19 mouse cellular contexts compared by ENCODE assay signal in genomic region chr5:58740759-58741158, GRCm38 (mm10).
DNase-seq lines count a peak whose midpoint lies in the region; ATAC-seq lines count a peak whose summit lies in the region.
"Had no signal": no experiment of that assay in that cellular context is flagged by ENCODE, and none has a peak within 500 bp of the region (broad histone marks: within the 10 kb centered on the region; RNA-seq: fewer than 3 reads in every experiment).

No protein-coding gene starts in this region.

- no peak overlapping the region for H3K27ac ChIP-seq in forebrain, embryonic 12.5 days
- no peak overlapping the region for H3K27ac ChIP-seq in forebrain, embryonic 10.5 days
- H3K27ac ChIP-seq in forebrain, embryonic 14.5 days (ENCODE audit: low read depth, low read length): no peak overlapping the region
- H3K27ac ChIP-seq in kidney, embryonic 16.5 days (ENCODE audit: low read length): no peak overlapping the region
- H3K27ac ChIP-seq: embryonic facial prominence, embryonic 10.5 days; heart, adult 2 months; heart, embryonic 15.5 days; hindbrain, embryonic 14.5 days had no signal

- peak; percentile 41; the same call in 1 of the 2 replicates for ATAC-seq in forebrain, embryonic 12.5 days (ENCODE audit: low FRiP score)
- ATAC-seq in forebrain, embryonic 14.5 days: peak; percentile 89
- no peak for ATAC-seq in kidney, embryonic 16.5 days (ENCODE audit: low FRiP score, low TSS enrichment)
- ATAC-seq: activated CD4-positive, CD25-positive, alpha-beta regulatory T cell, adult 4 months; Patski had no signal

- no peak overlapping the region for H3K4me2 ChIP-seq in forebrain, embryonic 12.5 days
- H3K4me2 ChIP-seq in forebrain, embryonic 14.5 days (ENCODE audit: low read length): no peak overlapping the region
- H3K4me2 ChIP-seq in kidney, embryonic 16.5 days (replicated peaks; ENCODE audit: low read depth, low read length): no peak overlapping the region
- H3K4me2 ChIP-seq: heart, embryonic 11.5 days; heart, embryonic 15.5 days; hindbrain, embryonic 14.5 days had no signal

- WGBS in forebrain, embryonic 12.5 days: 61% methylated on average over 1 of the region's 1 CpGs
- 69% methylated on average over 1 of the region's 1 CpGs for WGBS in forebrain, embryonic 10.5 days
- 37% methylated on average over 1 of the region's 1 CpGs for WGBS in forebrain, embryonic 14.5 days
- 64% methylated on average over 1 of the region's 1 CpGs for WGBS in kidney, embryonic 16.5 days

- no peaks in the 10 kb centered on the region for H3K27me3 ChIP-seq in forebrain, embryonic 12.5 days
- H3K27me3 ChIP-seq in forebrain, embryonic 10.5 days (ENCODE audit: poor library complexity, severe bottlenecking): no peaks in the 10 kb centered on the region
- H3K27me3 ChIP-seq in forebrain, embryonic 14.5 days (replicated peaks; ENCODE audit: control insufficient read depth, insufficient read depth, low read length): no peaks in the 10 kb centered on the region
- no peaks in the 10 kb centered on the region for H3K27me3 ChIP-seq in kidney, embryonic 16.5 days (ENCODE audit: insufficient read depth, low read length)
- H3K27me3 ChIP-seq: heart, embryonic 15.5 days had no signal

- no peak overlapping the region for H3K9ac ChIP-seq in forebrain, embryonic 12.5 days
- no peak overlapping the region for H3K9ac ChIP-seq in forebrain, embryonic 14.5 days (ENCODE audit: low read length)
- H3K9ac ChIP-seq in kidney, embryonic 16.5 days (replicated peaks; ENCODE audit: low read length): no peak overlapping the region
- H3K9ac ChIP-seq: heart, embryonic 15.5 days; hindbrain, embryonic 14.5 days had no signal

- no peaks in the 10 kb centered on the region for H3K4me1 ChIP-seq in forebrain, embryonic 12.5 days
- no peaks in the 10 kb centered on the region for H3K4me1 ChIP-seq in forebrain, embryonic 10.5 days
- 0 out of 2 replicates have a peak, but pooled peaks cover 2% of the 10 kb centered on the region for H3K4me1 ChIP-seq in forebrain, embryonic 14.5 days (ENCODE audit: control insufficient read depth, insufficient read depth, low read length)
- H3K4me1 ChIP-seq in kidney, embryonic 16.5 days (ENCODE audit: insufficient read depth, low read length): no peaks in the 10 kb centered on the region
- H3K4me1 ChIP-seq: embryonic facial prominence, embryonic 10.5 days; heart, embryonic 15.5 days had no signal

- no peak overlapping the region for H3K4me3 ChIP-seq in forebrain, embryonic 12.5 days (replicated peaks)
- H3K4me3 ChIP-seq in forebrain, embryonic 10.5 days: no peak overlapping the region
- H3K4me3 ChIP-seq in forebrain, embryonic 14.5 days (ENCODE audit: low read depth, low read length): no peak overlapping the region
- no peak overlapping the region for H3K4me3 ChIP-seq in kidney, embryonic 16.5 days (ENCODE audit: low read length)
- H3K4me3 ChIP-seq: embryonic facial prominence, embryonic 10.5 days; heart, adult 2 months; heart, embryonic 15.5 days had no signal

- DNase-seq in forebrain, embryonic 10.5 days (ENCODE audit: extremely low spot score, low spot score): no peak
- peak; percentile 62 for DNase-seq in Muller cell, postnatal 12 days (ENCODE audit: inconsistent ontology term)
- peak; percentile 83 for DNase-seq in forebrain, embryonic 14.5 days (ENCODE audit: low spot score)
- DNase-seq in retina, postnatal 1 day: peak; percentile 57
- DNase-seq in yolk sac, embryonic 10.5 days (ENCODE audit: low spot score): no peak
- DNase-seq: adrenal gland, postnatal 14 days; cerebellum, adult 18-20 months; cerebellum, adult 9-11 months; gastrocnemius, postnatal 14 days; heart, adult 2 months; heart, postnatal 14 days had no signal

- H3K36me3 ChIP-seq in forebrain, embryonic 12.5 days (replicated peaks): no peaks in the 10 kb centered on the region
- H3K36me3 ChIP-seq in forebrain, embryonic 10.5 days (replicated peaks): no peaks in the 10 kb centered on the region
- no peaks in the 10 kb centered on the region for H3K36me3 ChIP-seq in forebrain, embryonic 14.5 days (ENCODE audit: control insufficient read depth, insufficient read depth, low read length)
- H3K36me3 ChIP-seq in kidney, embryonic 16.5 days (ENCODE audit: insufficient read depth, low read length): no peaks in the 10 kb centered on the region
- H3K36me3 ChIP-seq: embryonic facial prominence, embryonic 10.5 days; heart, embryonic 15.5 days had no signal

- no peaks in the 10 kb centered on the region for H3K9me3 ChIP-seq in forebrain, embryonic 12.5 days
- H3K9me3 ChIP-seq in forebrain, embryonic 10.5 days: no peaks in the 10 kb centered on the region
- H3K9me3 ChIP-seq in forebrain, embryonic 14.5 days (replicated peaks; ENCODE audit: control insufficient read depth, low read length): no peaks in the 10 kb centered on the region
- no peaks in the 10 kb centered on the region for H3K9me3 ChIP-seq in kidney, embryonic 16.5 days (ENCODE audit: low read length)
- H3K9me3 ChIP-seq: embryonic facial prominence, embryonic 10.5 days; heart, embryonic 15.5 days had no signal

Comparison
In these comparisons a context has a peak if more than half of its experiments do, and no peak if none do; other contexts are left out.
1. DNase-seq: peak in Muller cell, postnatal 12 days (single experiment), forebrain, embryonic 14.5 days (single experiment) and retina, postnatal 1 day (single experiment); none in forebrain, embryonic 10.5 days (single experiment) and yolk sac, embryonic 10.5 days (single experiment).